Comparison of ENCODE assay signal across 18 mouse cellular contexts in genomic region chr2:93774946-93775345, GRCm38 (mm10). TPM values are rescaled to one million over a fixed set of nuclear protein-coding genes. Genes with fewer than 3 reads are reported as not detected.
DNase-seq lines count a peak whose midpoint lies in the region; ATAC-seq lines count a peak whose summit lies in the region.
"Had no signal": no experiment of that assay in that cellular context is flagged by ENCODE, and none has a peak within 500 bp of the region (broad histone marks: within the 10 kb centered on the region; RNA-seq: fewer than 3 reads in every experiment).

No protein-coding gene starts in this region.

- 0 out of 2 replicates have a peak overlapping the region, but pooled peaks have one; percentile 0 for H3K27ac ChIP-seq in embryonic facial prominence, embryonic 14.5 days (replicated peaks; ENCODE audit: low read depth, low read length)
- no peak overlapping the region for H3K27ac ChIP-seq in midbrain, embryonic 15.5 days
- H3K27ac ChIP-seq: heart, adult 2 months; layer of hippocampus, adult 2 months had no signal

- H3K4me3 ChIP-seq in embryonic facial prominence, embryonic 14.5 days (ENCODE audit: low read depth, low read length) = no peak overlapping the region
- no peak overlapping the region for H3K4me3 ChIP-seq in midbrain, embryonic 15.5 days
- H3K4me3 ChIP-seq: heart, adult 2 months; layer of hippocampus, adult 2 months; midbrain, embryonic 10.5 days had no signal

- peaks cover 4% of the 10 kb centered on the region; the same call in 1 of the 2 replicates for H3K36me3 ChIP-seq in embryonic facial prominence, embryonic 14.5 days (ENCODE audit: control insufficient read depth, insufficient read depth, low read length)
- H3K36me3 ChIP-seq in midbrain, embryonic 15.5 days (replicated peaks) = no peaks in the 10 kb centered on the region
- H3K36me3 ChIP-seq: midbrain, embryonic 10.5 days had no signal

- DNase-seq in gastrocnemius, adult 18-20 months (ENCODE audit: low spot score) = peak; percentile 44
- no peak for DNase-seq in gastrocnemius, postnatal 25 days
- DNase-seq in 3134 (ENCODE audit: extremely low read depth, insufficient read length, low spot score) = peak; percentile 60
- peak; percentile 80 for DNase-seq in NIH3T3 (ENCODE audit: low read depth)
- DNase-seq in embryonic facial prominence, embryonic 14.5 days (ENCODE audit: low spot score) = peak; percentile 79
- no peak for DNase-seq in right cerebral cortex, adult 2 months (ENCODE audit: low spot score in 2 of 2)
- DNase-seq: gastrocnemius, postnatal 10 days; heart, adult 2 months; kidney, adult 18-20 months; kidney, postnatal 10 days; lung, adult 2 months; lung, postnatal 4 days; spleen, adult 18-20 months; thymus, postnatal 4 days had no signal

- no peak overlapping the region for H3K9ac ChIP-seq in embryonic facial prominence, embryonic 14.5 days (ENCODE audit: low read depth, low read length)
- no peak overlapping the region for H3K9ac ChIP-seq in midbrain, embryonic 15.5 days

- no peaks in the 10 kb centered on the region for H3K9me3 ChIP-seq in embryonic facial prominence, embryonic 14.5 days (ENCODE audit: control insufficient read depth, low read length)
- H3K9me3 ChIP-seq in midbrain, embryonic 15.5 days = no peaks in the 10 kb centered on the region
- H3K9me3 ChIP-seq: midbrain, embryonic 10.5 days had no signal

- H3K27me3 ChIP-seq in embryonic facial prominence, embryonic 14.5 days (replicated peaks; ENCODE audit: control insufficient read depth, insufficient read depth, low read length) = no peaks in the 10 kb centered on the region
- no peaks in the 10 kb centered on the region for H3K27me3 ChIP-seq in midbrain, embryonic 15.5 days (replicated peaks)

- 39% methylated on average over 5 of the region's 5 CpGs for WGBS in embryonic facial prominence, embryonic 14.5 days
- 83% methylated on average over 5 of the region's 5 CpGs for WGBS in midbrain, embryonic 15.5 days

- no peak overlapping the region for H3K4me2 ChIP-seq in embryonic facial prominence, embryonic 14.5 days (ENCODE audit: low read depth, low read length)
- no peak overlapping the region for H3K4me2 ChIP-seq in midbrain, embryonic 15.5 days

- peak; percentile 23; the same call in 1 of the 2 replicates for ATAC-seq in embryonic facial prominence, embryonic 14.5 days (ENCODE audit: low read depth)
- ATAC-seq in midbrain, embryonic 15.5 days (replicated peaks) = no peak
- ATAC-seq: activated CD4-positive, CD25-positive, alpha-beta regulatory T cell, adult 4 months had no signal

- peaks cover 61% of the 10 kb centered on the region for H3K4me1 ChIP-seq in embryonic facial prominence, embryonic 14.5 days (ENCODE audit: control insufficient read depth, insufficient read depth, low read length)
- H3K4me1 ChIP-seq in midbrain, embryonic 15.5 days = peaks cover 22% of the 10 kb centered on the region

RNA-seq across cellular contexts. Expression of gene Ext2, which starts 47.4 kb away (rescaled TPM):
- total RNA-seq in gastrocnemius, adult 18-20 months (2021) = 10 to 100 TPM; 39.0 to 40.2 TPM
- total RNA-seq in gastrocnemius, postnatal 25 days (2021) = 10 to 100 TPM; 30.7 to 34.6 TPM
- polyA plus RNA-seq in embryonic facial prominence, embryonic 14.5 days (2014; fragmentation: Nextera tagmentation; extraction: Ambion mirVana) = 115 and 126 TPM in 2 replicates
- 76.4 and 79.4 TPM in 2 replicates for polyA plus RNA-seq in midbrain, embryonic 15.5 days (2015; fragmentation: Nextera tagmentation; extraction: Ambion mirVana)

Comparison
In these comparisons a context has a peak if more than half of its experiments do, and no peak if none do; other contexts are left out.
1. DNase-seq: peak in gastrocnemius, adult 18-20 months (single experiment), 3134 (single experiment), NIH3T3 (single experiment) and embryonic facial prominence, embryonic 14.5 days (single experiment); none in gastrocnemius, postnatal 25 days (single experiment) and right cerebral cortex, adult 2 months (0 of 2).